Mouse (Mus musculus): ENCODE measurements around the gene Ip6k1. TPM values are rescaled to one million over a fixed set of nuclear protein-coding genes. Genes with fewer than 3 reads are reported as not detected.

Ip6k1 gene
- total RNA-seq, 2 experiments from 2014 or later, result 124 to 129 TPM

- no peak for DNase-seq
Observed at GRCm38 (mm10) chr9:108058291-108058690, 56.0 kb downstream of the Ip6k1 start.

GRCm38 (mm10) chr9:108062142-108062541, 59.8 kb downstream of the Ip6k1 start:
- no peak for DNase-seq

DNA sequence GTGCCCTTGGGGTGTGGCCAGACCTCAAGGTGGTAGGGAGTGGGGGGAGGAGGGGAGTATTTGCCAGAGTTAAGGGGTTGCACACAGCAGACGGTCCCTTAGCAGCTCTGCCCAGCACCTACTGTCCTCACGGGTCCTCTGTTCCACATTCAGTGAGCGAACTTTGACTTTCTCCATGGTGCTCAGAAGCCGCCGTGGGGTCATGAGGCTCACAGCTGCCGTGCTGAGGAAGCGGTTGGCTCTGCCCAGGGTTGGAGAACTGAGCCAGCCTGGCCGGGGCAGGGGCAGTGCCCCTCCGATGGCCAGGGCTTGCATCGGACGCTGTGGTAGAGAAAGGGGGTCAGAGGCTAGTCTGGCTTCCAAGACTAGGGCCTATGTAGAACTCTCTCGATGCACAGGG, 61.1 kb downstream of the Ip6k1 start:
- peak in 1 of 2 experiments; percentile 1 for DNase-seq

GRCm38 (mm10) chr9:108065491-108066011, 63.2 kb downstream of the Ip6k1 start:
- peak; percentile 76 for DNase-seq

- no peak for DNase-seq
Observed at GRCm38 (mm10) chr9:108067199-108067598, 64.9 kb downstream of the Ip6k1 start.

GRCm38 (mm10) chr9:108067900-108068299, 65.6 kb downstream of the Ip6k1 start:
- DNase-seq, result peak; percentile 81 to 84

DNA sequence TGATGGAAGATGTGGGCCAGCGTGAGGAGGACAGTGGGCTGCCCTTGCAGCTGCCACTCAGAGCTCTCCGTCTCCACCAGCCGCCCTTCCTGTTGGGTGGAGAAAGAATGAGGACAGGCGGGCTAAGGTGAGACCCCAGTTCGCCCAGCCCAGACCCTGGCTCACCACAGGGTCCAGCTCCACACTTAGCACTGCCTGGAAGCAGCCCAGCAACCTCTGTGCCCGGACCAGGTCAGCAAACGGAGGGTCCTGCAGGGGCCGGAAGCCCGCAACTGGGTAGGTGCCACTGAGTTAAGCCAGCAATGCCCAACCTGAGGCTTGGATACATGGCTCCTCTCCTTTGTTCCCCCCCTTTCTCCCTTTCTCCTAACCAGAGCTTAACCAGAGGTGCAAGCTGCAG, 66.7 kb downstream of the Ip6k1 start:
- no peak for DNase-seq

- no peak for DNase-seq
Observed at GRCm38 (mm10) chr9:108069529-108069928, 67.2 kb downstream of the Ip6k1 start.

- DNase-seq, result no peak
Observed at GRCm38 (mm10) chr9:108071801-108072200, 69.5 kb downstream of the Ip6k1 start.

GRCm38 (mm10) chr9:108072481-108072924, 70.2 kb downstream of the Ip6k1 start:
- no peak for DNase-seq

DNA sequence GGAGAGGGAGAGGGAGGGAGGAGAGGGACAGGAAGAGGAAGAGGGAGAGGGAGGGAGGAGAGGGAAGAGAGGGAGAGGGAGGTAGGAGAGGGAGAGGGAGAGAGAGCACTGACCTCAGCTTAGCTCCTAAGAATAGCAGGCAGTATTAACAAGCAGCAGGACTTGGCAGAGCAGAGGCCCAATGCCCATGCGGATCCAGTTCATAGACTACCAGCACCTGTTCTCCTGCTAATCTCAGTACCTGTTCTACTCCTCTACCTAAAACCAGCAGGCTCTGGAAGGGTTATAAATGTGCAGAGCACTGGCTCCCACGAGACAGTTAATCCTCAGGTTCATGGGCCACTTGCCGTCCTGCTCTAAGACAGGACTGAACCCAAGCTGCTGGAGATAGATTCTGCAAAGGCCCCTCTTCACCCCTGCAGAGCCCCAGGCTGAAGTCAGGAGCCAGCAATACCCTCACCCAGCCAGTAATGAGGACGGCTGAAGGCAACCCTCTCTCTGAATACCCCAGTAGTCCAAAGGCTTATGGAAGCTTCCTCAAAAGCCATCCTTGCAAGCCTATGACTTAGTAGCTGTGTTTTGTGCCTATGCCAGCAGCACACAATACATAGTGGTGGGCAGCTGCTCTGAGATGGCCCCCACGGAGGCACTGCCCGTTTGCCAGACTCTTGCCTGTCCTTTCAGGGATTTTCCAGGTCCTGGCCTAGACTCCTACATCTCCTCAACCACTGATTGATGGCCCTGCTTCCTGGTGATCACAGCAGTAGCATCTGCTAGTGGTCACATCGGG, 71.0 kb downstream of the Ip6k1 start:
- DNase-seq, result no peak

GRCm38 (mm10) chr9:108080168-108080567, 77.9 kb downstream of the Ip6k1 start, which contains the start of gene Mst1:
Gene Mst1 (plus strand): TSS chr9:108080436.
- no peak for DNase-seq

DNA sequence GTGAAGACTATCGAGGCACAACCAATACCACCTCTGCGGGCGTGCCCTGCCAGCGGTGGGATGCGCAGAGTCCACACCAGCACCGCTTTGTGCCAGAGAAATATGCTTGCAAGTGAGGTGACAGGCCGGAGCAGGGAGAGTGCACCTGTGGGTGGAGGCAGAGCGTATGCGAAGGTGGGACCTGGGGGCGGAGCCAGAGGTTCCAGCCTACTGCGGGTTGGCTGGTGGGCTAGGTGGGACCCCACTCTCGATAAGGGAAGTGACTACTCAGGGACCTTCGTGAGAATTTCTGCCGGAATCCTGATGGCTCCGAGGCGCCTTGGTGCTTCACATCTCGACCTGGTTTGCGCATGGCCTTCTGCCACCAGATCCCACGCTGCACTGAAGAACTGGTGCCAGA, 80.2 kb downstream of the Ip6k1 start:
- no peak for DNase-seq

DNA sequence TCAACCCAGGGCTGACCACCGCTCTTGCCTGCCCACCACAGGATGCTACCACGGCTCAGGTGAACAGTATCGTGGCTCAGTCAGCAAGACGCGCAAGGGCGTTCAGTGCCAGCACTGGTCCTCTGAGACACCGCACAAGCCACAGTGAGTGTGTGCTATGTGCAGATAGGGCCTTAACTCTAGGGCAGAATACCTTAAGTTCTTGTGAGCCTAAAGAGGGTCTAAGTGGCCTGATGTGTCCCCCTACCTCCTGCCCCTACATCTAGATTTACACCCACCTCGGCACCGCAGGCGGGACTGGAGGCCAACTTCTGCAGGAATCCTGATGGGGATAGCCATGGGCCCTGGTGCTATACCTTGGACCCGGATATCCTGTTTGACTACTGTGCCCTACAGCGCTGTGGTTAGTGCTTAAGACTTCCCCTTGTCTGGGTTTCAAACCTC, 80.7 kb downstream of the Ip6k1 start, which contains the start of gene Rnf123:
Gene Rnf123 (minus strand): TSS at position 359 of the 444 bp plus-strand sequence.
- DNase-seq, result no peak

GRCm38 (mm10) chr9:108083561-108083960, 81.3 kb downstream of the Ip6k1 start:
- DNase-seq, result no peak

DNA sequence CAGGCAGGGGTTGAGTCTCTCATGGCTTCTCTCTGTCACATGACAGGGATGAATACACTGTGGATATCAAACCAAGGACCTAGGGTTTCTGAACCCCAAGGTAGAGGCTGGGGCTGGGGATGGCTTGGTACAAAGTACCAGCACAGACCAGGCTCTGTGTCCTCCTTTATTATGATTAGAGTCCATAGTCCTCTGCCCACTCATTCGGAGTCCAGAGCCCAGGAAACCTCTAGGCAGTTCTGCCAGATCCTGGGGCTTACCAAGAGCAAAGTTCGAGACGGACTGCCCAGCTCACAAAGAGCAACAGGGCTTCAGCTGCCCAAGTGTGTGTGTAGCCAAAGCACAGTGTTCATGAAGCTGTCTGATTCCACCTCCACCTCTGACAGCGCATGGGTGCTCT, 83.0 kb downstream of the Ip6k1 start:
- DNase-seq, result no peak

DNA sequence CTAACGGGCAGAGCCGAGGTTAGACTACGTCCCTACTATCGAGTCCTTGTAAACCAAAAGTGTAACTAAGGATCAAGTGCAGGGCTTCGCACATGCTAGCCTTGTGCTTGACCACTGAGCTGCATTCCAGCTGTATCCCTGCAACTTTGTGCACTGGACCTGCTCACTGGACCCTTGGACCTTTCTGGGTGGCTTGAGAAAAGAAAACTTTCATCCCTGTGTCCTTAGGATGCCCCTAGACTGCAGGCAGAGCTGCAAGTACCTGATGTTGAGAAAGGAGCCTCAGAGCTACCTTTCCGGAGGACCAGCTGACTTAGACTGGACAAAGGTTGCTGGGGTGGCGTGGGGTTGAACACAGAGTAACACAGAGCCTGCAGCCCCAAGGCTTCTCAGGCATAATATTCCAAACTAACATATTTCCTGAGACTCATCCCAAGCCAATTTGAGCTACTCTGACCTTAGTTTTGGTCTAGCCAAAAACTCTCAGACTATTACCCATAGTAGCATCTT, 88.4 kb downstream of the Ip6k1 start:
- DNase-seq, result no peak

- no peak for DNase-seq
Observed at GRCm38 (mm10) chr9:108093586-108093985, 91.3 kb downstream of the Ip6k1 start.

GRCm38 (mm10) chr9:108094184-108094941, 92.1 kb downstream of the Ip6k1 start, which contains the start of gene Apeh:
Gene Apeh (minus strand): TSS chr9:108094606.
- peak; percentile 97 to 98 for DNase-seq

- peak in 1 of 2 experiments; percentile 41 for DNase-seq
Observed at GRCm38 (mm10) chr9:108094998-108095411, 92.7 kb downstream of the Ip6k1 start.

GRCm38 (mm10) chr9:108095518-108095917, 93.2 kb downstream of the Ip6k1 start:
- DNase-seq, result peak; percentile 62 to 80

GRCm38 (mm10) chr9:108095949-108096712, 93.8 kb downstream of the Ip6k1 start:
- DNase-seq, result no peak
